Mouse (Mus musculus) forebrain, embryonic 13.5 days (tissue): ENCODE results near the gene Cdk9. TPM values are rescaled to one million over a fixed set of nuclear protein-coding genes. Genes with fewer than 3 reads are reported as not detected.

Source experiments
- ATAC-seq: fragments of 200-750 bp; cut with Nextera tagmentation; 2 replicates; pipeline ENCODE4 v1.8.0; 2017
- H3K27ac ChIP-seq: fragments of 300-500 bp; sonication (generic); 2 replicates; pipeline ENCODE4 v1.5.1; 2015; ENCODE audit warnings: inconsistent platforms, mild to moderate bottlenecking, moderate library complexity
- H3K27me3 ChIP-seq: fragments of 300-500 bp; sonication (generic); 2 replicates; pipeline ENCODE4 v1.6.1; 2015; ENCODE audit warnings: mild to moderate bottlenecking, inconsistent platforms
- H3K36me3 ChIP-seq: fragments of 300-500 bp; sonication (generic); 2 replicates; pipeline ENCODE4 v1.6.1; 2015; ENCODE audit warnings: mild to moderate bottlenecking, inconsistent platforms; ENCODE audit not compliant: poor library complexity, severe bottlenecking
- H3K4me1 ChIP-seq: fragments of 300-500 bp; sonication (generic); 2 replicates; pipeline ENCODE4 v1.6.1; 2015; ENCODE audit warnings: inconsistent platforms
- H3K4me2 ChIP-seq: fragments of 300-500 bp; sonication (generic); 2 replicates; pipeline ENCODE4 v1.6.1; 2015; ENCODE audit warnings: inconsistent platforms, mild to moderate bottlenecking, moderate library complexity
- H3K4me3 ChIP-seq: fragments of 300-500 bp; sonication (generic); 2 replicates; pipeline ENCODE4 v1.5.1; 2015; ENCODE audit warnings: mild to moderate bottlenecking, inconsistent platforms
- H3K9ac ChIP-seq: fragments of 300-500 bp; sonication (generic); 2 replicates; pipeline ENCODE4 v1.6.1; 2015; ENCODE audit warnings: mild to moderate bottlenecking, inconsistent platforms
- H3K9me3 ChIP-seq: fragments of 300-500 bp; sonication (generic); replicated peaks from 2 replicates; pipeline ENCODE4 v1.6.1; 2016; ENCODE audit warnings: inconsistent platforms
- WGBS: fragments of 180-500 bp; shearing (Covaris S2); methylation state at CpG from one replicate; pipeline ENCODE4 v1.1.7; 2015; 5-methylcytosine and 5-hydroxymethylcytosine counted together
- polyA plus RNA-seq: library from polyadenylated mRNA; unstranded; fragments of >200 nt; fragmentation: Nextera tagmentation; extraction: Ambion mirVana; gene quantifications from 2 replicates; pipeline ENCODE4 v1.2.1, GENCODE M21; 2015

Gene Cdk9
- polyA plus RNA-seq, 1 experiment from 2014 or later: 90.3 TPM

GRCm38 (mm10) chr2:32749082-32749481 lies 36.2 kb upstream of the Cdk9 start:
- WGBS: 94% methylated on average over 16 of the region's 16 CpGs
- Histone ChIP-seq H3K36me3 (peaks cover 72% of the 10 kb centered on the region), H3K4me3 (no peak overlapping the region), H3K4me1 (peaks cover 25% of the 10 kb centered on the region), H3K27ac (no peak overlapping the region), H3K9me3 (no peaks in the 10 kb centered on the region), H3K27me3 (no peaks in the 10 kb centered on the region), H3K4me2 (no peak overlapping the region), H3K9ac (no peak overlapping the region)
- ATAC-seq: no peak

- H3K27me3 ChIP-seq: no peaks in the 10 kb centered on the region
- H3K9me3 ChIP-seq: no peaks in the 10 kb centered on the region
- no peak overlapping the region for H3K27ac ChIP-seq
- WGBS: 78% methylated on average over 15 of the region's 15 CpGs
- H3K4me3 ChIP-seq: no peak overlapping the region
- H3K9ac ChIP-seq: no peak overlapping the region; the same call in 1 of the 2 replicates
- peaks cover 29% of the 10 kb centered on the region for H3K4me1 ChIP-seq
- H3K36me3 ChIP-seq: peaks cover 51% of the 10 kb centered on the region
- H3K4me2 ChIP-seq: no peak overlapping the region
- no peak for ATAC-seq
Measured at GRCm38 (mm10) chr2:32744272-32744982, 31.6 kb upstream of the Cdk9 start.

- peak; percentile 95 for ATAC-seq
- no peaks in the 10 kb centered on the region for H3K9me3 ChIP-seq
- peak overlapping the region; percentile 84 for H3K9ac ChIP-seq
- no peaks in the 10 kb centered on the region for H3K27me3 ChIP-seq
- peak overlapping the region; percentile 84 for H3K27ac ChIP-seq
- peak overlapping the region; percentile 79 for H3K4me3 ChIP-seq
- WGBS: 3% methylated on average over 18 of the region's 18 CpGs
- H3K4me1 ChIP-seq: peaks cover 29% of the 10 kb centered on the region
- peak overlapping the region; percentile 98 for H3K4me2 ChIP-seq
- H3K36me3 ChIP-seq: peaks cover 35% of the 10 kb centered on the region
Measured at GRCm38 (mm10) chr2:32742173-32742531, 29.3 kb upstream of the Cdk9 start.

GRCm38 (mm10) chr2:32741273-32742172 lies 28.6 kb upstream of the Cdk9 start:
- H3K27me3 ChIP-seq: no peaks in the 10 kb centered on the region
- H3K9ac ChIP-seq: peak overlapping the region; percentile 84
- peak overlapping the region; percentile 98 for H3K4me2 ChIP-seq
- H3K4me1 ChIP-seq: peaks cover 29% of the 10 kb centered on the region
- peak; percentile 61 for ATAC-seq
- peak overlapping the region; percentile 84 for H3K27ac ChIP-seq
- no peaks in the 10 kb centered on the region for H3K9me3 ChIP-seq
- peaks cover 29% of the 10 kb centered on the region for H3K36me3 ChIP-seq
- peak overlapping the region; percentile 79 for H3K4me3 ChIP-seq
- under 1% methylated on average over 32 of the region's 58 CpGs for whole genome bisulfite sequencing

- peak; percentile 13 for ATAC-seq
- peak within 1 kb of the TSS; percentile 98 for H3K4me2 ChIP-seq
- H3K9me3 ChIP-seq: no peaks in the 10 kb centered on the region
Measured at GRCm38 (mm10) chr2:32740916-32741272, 28.0 kb upstream of the Cdk9 start, which contains the start of gene 6330409D20Rik. 6330409D20Rik (minus strand) TSS chr2:32741016.

GRCm38 (mm10) chr2:32739311-32739710 lies 26.4 kb upstream of the Cdk9 start:
- no peak overlapping the region for H3K4me2 ChIP-seq
- H3K9me3 ChIP-seq: no peaks in the 10 kb centered on the region
- peaks cover 29% of the 10 kb centered on the region for H3K4me1 ChIP-seq
- ATAC-seq: no peak
- H3K36me3 ChIP-seq: peaks cover 9% of the 10 kb centered on the region; the same call in 1 of the 2 replicates
- WGBS: 69% methylated on average over 4 of the region's 4 CpGs
- H3K27me3 ChIP-seq: no peaks in the 10 kb centered on the region
- no peak overlapping the region for H3K4me3 ChIP-seq
- no peak overlapping the region for H3K27ac ChIP-seq
- H3K9ac ChIP-seq: 0 out of 2 replicates have a peak overlapping the region, but pooled peaks have one; percentile 31

More at GRCm38 (mm10) chr2:32740916-32741272, 28.0 kb upstream of the Cdk9 start, which contains the start of gene 6330409D20Rik:
- no peaks in the 10 kb centered on the region for H3K27me3 ChIP-seq
- peak within 1 kb of the TSS; percentile 84 for H3K9ac ChIP-seq
- H3K36me3 ChIP-seq: peaks cover 23% of the 10 kb centered on the region
- H3K4me1 ChIP-seq: peaks cover 29% of the 10 kb centered on the region
- peak within 1 kb of the TSS; percentile 79 for H3K4me3 ChIP-seq
- WGBS: 6% methylated on average over 11 of the region's 11 CpGs
- H3K27ac ChIP-seq: peak within 1 kb of the TSS; percentile 84

- no peaks in the 10 kb centered on the region; the same call in 1 of the 2 replicates for H3K27me3 ChIP-seq
- H3K27ac ChIP-seq: no peak overlapping the region
- no peaks in the 10 kb centered on the region for H3K9me3 ChIP-seq
- ATAC-seq: no peak
- H3K9ac ChIP-seq: 0 out of 2 replicates have a peak overlapping the region, but pooled peaks have one; percentile 6
- H3K4me2 ChIP-seq: no peak overlapping the region
- no peaks in the 10 kb centered on the region for H3K36me3 ChIP-seq
- 52% methylated on average over 6 of the region's 6 CpGs for WGBS
- no peak overlapping the region for H3K4me3 ChIP-seq
- H3K4me1 ChIP-seq: peaks cover 8% of the 10 kb centered on the region
Measured at GRCm38 (mm10) chr2:32737008-32737407, 24.1 kb upstream of the Cdk9 start.

GRCm38 (mm10) chr2:32736306-32736829 lies 23.5 kb upstream of the Cdk9 start:
- Histone ChIP-seq H3K4me1 (peaks cover 8% of the 10 kb centered on the region), H3K27ac (no peak overlapping the region), H3K9ac (no peak overlapping the region), H3K4me3 (no peak overlapping the region), H3K27me3 (no peaks in the 10 kb centered on the region; the same call in 1 of the 2 replicates), H3K4me2 (no peak overlapping the region), H3K9me3 (no peaks in the 10 kb centered on the region), H3K36me3 (no peaks in the 10 kb centered on the region)
- WGBS: 43% methylated on average over 3 of the region's 3 CpGs
- ATAC-seq: no peak

GRCm38 (mm10) chr2:32734933-32735332 lies 22.1 kb upstream of the Cdk9 start:
- 57% methylated on average over 4 of the region's 4 CpGs for WGBS
- Histone ChIP-seq H3K4me1 (no peaks in the 10 kb centered on the region), H3K4me3 (no peak overlapping the region), H3K36me3 (no peaks in the 10 kb centered on the region), H3K4me2 (no peak overlapping the region), H3K27me3 (no peaks in the 10 kb centered on the region; the same call in 1 of the 2 replicates), H3K9ac (no peak overlapping the region), H3K27ac (no peak overlapping the region), H3K9me3 (no peaks in the 10 kb centered on the region)
- no peak for ATAC-seq

- Histone ChIP-seq H3K27me3 (no peaks in the 10 kb centered on the region; the same call in 1 of the 2 replicates), H3K9ac (no peak overlapping the region), H3K4me2 (no peak overlapping the region), H3K27ac (no peak overlapping the region), H3K4me1 (no peaks in the 10 kb centered on the region), H3K9me3 (no peaks in the 10 kb centered on the region), H3K36me3 (no peaks in the 10 kb centered on the region), H3K4me3 (no peak overlapping the region)
- WGBS: 47% methylated on average over 4 of the region's 4 CpGs
- no peak for ATAC-seq
Measured at GRCm38 (mm10) chr2:32734480-32734879, 21.6 kb upstream of the Cdk9 start.

GRCm38 (mm10) chr2:32732695-32733094 lies 19.8 kb upstream of the Cdk9 start:
- no peak overlapping the region for H3K27ac ChIP-seq
- H3K27me3 ChIP-seq: peaks cover 3% of the 10 kb centered on the region; the same call in 1 of the 2 replicates
- H3K4me3 ChIP-seq: no peak overlapping the region
- no peaks in the 10 kb centered on the region for H3K9me3 ChIP-seq
- H3K36me3 ChIP-seq: no peaks in the 10 kb centered on the region
- no peak overlapping the region for H3K4me2 ChIP-seq
- WGBS: 78% methylated on average over 6 of the region's 6 CpGs
- ATAC-seq: no peak
- H3K4me1 ChIP-seq: no peaks in the 10 kb centered on the region
- H3K9ac ChIP-seq: no peak overlapping the region

- Histone ChIP-seq H3K4me1 (peaks cover 3% of the 10 kb centered on the region; the same call in 1 of the 2 replicates), H3K9ac (peak overlapping the region; percentile 9; the same call in 1 of the 2 replicates), H3K4me2 (no peak overlapping the region), H3K9me3 (no peaks in the 10 kb centered on the region), H3K4me3 (no peak overlapping the region), H3K27me3 (peaks cover 3% of the 10 kb centered on the region; the same call in 1 of the 2 replicates), H3K36me3 (no peaks in the 10 kb centered on the region), H3K27ac (no peak overlapping the region)
- WGBS: 81% methylated on average over 4 of the region's 4 CpGs
- no peak for ATAC-seq
Measured at GRCm38 (mm10) chr2:32731911-32732310, 19.0 kb upstream of the Cdk9 start.
